Mouse (Mus musculus): ENCODE measurements at regions not wholly inside any gene's neighbourhood (a gene's known extent, or its start where the extent isn't known, plus 50 kb on each side); places are given as distances from the start of the nearest gene placed in this dataset.

DNA sequence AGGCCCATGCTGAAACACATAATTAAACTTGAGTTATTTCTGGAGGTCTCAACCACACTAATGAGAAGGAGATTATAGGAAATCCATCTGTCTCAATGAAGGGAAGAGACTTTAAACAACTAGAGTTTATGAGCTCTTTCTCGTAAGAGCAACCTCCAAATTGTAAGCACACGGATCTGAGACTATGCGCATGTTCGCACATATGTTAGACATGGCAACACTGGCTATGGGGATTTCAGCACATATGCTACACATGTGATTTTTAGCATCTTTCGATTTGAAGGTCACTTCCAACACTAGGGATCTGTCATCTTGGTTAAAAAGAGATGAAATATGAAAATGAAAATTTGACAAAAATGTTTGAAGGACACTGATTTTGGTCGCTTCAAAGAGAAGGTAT is 105.5 kb upstream of the Spaca1 start:
- TF ChIP-seq CTCF (conservative IDR thresholded peaks at IDR 0.05; ENCODE audit: low read length): no peak
- TF ChIP-seq NANOG (IDR thresholded peaks at IDR 0.05; ENCODE audit: borderline replicate concordance, low read length): no peak
- no peak for TF ChIP-seq POU5F1 (IDR thresholded peaks at IDR 0.05; ENCODE audit: borderline replicate concordance, low read length)
- H3K27me3 ChIP-seq (ENCODE audit: insufficient read depth, low read length): no peaks in the 10 kb centered on the region

DNA sequence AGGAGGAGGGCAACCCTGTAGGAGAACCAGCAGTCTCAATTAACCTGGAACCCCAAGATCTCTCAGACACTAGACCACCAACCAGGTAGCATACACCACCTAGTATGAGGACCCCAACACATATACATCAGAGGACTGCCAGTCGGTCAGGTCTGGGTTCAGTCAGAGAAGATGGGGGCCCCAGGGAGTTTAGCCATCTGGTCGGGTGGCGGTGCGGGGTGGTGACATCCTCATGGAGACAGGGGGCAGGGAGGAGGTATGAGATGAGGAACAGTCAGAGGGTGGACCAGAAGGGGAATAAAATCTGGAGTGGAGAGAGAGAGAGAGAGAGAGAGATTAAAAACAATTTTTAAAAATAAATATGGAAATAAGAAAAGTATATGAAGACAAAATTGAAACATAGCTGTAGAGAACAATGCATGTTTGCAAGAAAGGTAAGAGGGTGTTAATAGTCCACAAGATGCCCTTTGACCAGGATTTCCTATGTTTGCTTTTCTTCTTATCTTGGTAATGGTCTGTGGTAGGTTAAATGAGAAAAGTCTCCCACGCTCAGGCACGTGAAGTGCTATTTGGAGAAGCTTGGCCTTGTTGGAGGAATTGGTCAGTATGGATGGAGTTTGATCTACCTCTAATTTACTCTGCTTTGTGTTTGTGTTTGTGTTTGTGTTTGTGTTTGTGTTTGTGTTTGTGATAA is 108.0 kb upstream of the Spaca1 start:
- TF ChIP-seq POU5F1 (IDR thresholded peaks at IDR 0.05; ENCODE audit: borderline replicate concordance, low read length) (no peak), CTCF (conservative IDR thresholded peaks at IDR 0.05; ENCODE audit: low read length) (no peak), NANOG (IDR thresholded peaks at IDR 0.05; ENCODE audit: borderline replicate concordance, low read length) (no peak)
- Histone ChIP-seq H3K4me3 (replicated peaks; ENCODE audit: low read length) (no peak overlapping the region), H3K36me3 (ENCODE audit: insufficient read depth, low read length) (no peaks in the 10 kb centered on the region)

More for the DNA sequence above, 105.5 kb upstream of the Spaca1 start:
- Histone ChIP-seq H3K4me3 (replicated peaks; ENCODE audit: low read length) (no peak overlapping the region), H3K4me1 (replicated peaks; ENCODE audit: low read depth, low read length) (no peaks in the 10 kb centered on the region), H3K9me3 (ENCODE audit: low read length) (no peaks in the 10 kb centered on the region), H3K36me3 (ENCODE audit: insufficient read depth, low read length) (no peaks in the 10 kb centered on the region)

GRCm38 (mm10) chr4:34171265-34171862 is 121.4 kb upstream of the Spaca1 start:
- no peaks in the 10 kb centered on the region for H3K9me3 ChIP-seq (ENCODE audit: low read length)
- H3K4me1 ChIP-seq (replicated peaks; ENCODE audit: low read depth, low read length): no peaks in the 10 kb centered on the region
- no peaks in the 10 kb centered on the region for H3K27me3 ChIP-seq (ENCODE audit: insufficient read depth, low read length)
- TF ChIP-seq POU5F1 (IDR thresholded peaks at IDR 0.05; ENCODE audit: borderline replicate concordance, low read length): no peak
- TF ChIP-seq NANOG (IDR thresholded peaks at IDR 0.05; ENCODE audit: borderline replicate concordance, low read length): no peak
- no peak for TF ChIP-seq CTCF (conservative IDR thresholded peaks at IDR 0.05; ENCODE audit: low read length)
- H3K4me3 ChIP-seq (replicated peaks; ENCODE audit: low read length): no peak overlapping the region
- no peaks in the 10 kb centered on the region for H3K36me3 ChIP-seq (ENCODE audit: insufficient read depth, low read length)

More for the DNA sequence above, 108.0 kb upstream of the Spaca1 start:
- H3K9me3 ChIP-seq (ENCODE audit: low read length): peaks cover 4% of the 10 kb centered on the region
- no peaks in the 10 kb centered on the region for H3K4me1 ChIP-seq (replicated peaks; ENCODE audit: low read depth, low read length)
- no peaks in the 10 kb centered on the region for H3K27me3 ChIP-seq (ENCODE audit: insufficient read depth, low read length)

GRCm38 (mm10) chr4:34172000-34172399 is 122.0 kb upstream of the Spaca1 start:
- H3K4me1 ChIP-seq (replicated peaks; ENCODE audit: low read depth, low read length): no peaks in the 10 kb centered on the region
- H3K4me3 ChIP-seq (replicated peaks; ENCODE audit: low read length): no peak overlapping the region
- H3K36me3 ChIP-seq (ENCODE audit: insufficient read depth, low read length): no peaks in the 10 kb centered on the region
- TF ChIP-seq CTCF (conservative IDR thresholded peaks at IDR 0.05; ENCODE audit: low read length): no peak
- TF ChIP-seq NANOG (IDR thresholded peaks at IDR 0.05; ENCODE audit: borderline replicate concordance, low read length): no peak
- TF ChIP-seq POU5F1 (IDR thresholded peaks at IDR 0.05; ENCODE audit: borderline replicate concordance, low read length): no peak
- H3K27me3 ChIP-seq (ENCODE audit: insufficient read depth, low read length): no peaks in the 10 kb centered on the region
- H3K9me3 ChIP-seq (ENCODE audit: low read length): no peaks in the 10 kb centered on the region

DNA sequence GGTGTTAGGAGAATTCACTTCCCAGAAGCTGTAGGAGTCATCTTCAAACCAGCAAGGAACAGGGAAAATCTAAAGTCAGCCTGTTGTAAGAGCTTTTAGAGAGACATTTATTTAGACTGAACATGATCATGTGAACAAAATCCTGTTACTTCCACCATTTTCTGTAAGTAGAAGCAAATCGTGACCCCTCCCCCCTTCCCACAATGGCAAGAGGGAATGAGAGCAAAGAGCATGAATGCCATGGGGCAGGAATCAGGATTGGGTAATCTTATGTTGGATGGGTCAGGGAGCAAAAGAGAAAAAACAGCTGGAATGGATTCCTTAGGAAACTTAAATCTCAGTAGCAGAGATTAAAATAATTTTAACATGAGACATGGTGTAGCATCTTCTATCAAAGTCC is 127.4 kb upstream of the Spaca1 start:
- Histone ChIP-seq H3K4me1 (replicated peaks; ENCODE audit: low read depth, low read length) (no peaks in the 10 kb centered on the region), H3K9me3 (ENCODE audit: low read length) (no peaks in the 10 kb centered on the region), H3K27me3 (ENCODE audit: insufficient read depth, low read length) (no peaks in the 10 kb centered on the region), H3K36me3 (ENCODE audit: insufficient read depth, low read length) (no peaks in the 10 kb centered on the region), H3K4me3 (replicated peaks; ENCODE audit: low read length) (no peak overlapping the region)
- TF ChIP-seq NANOG (IDR thresholded peaks at IDR 0.05; ENCODE audit: borderline replicate concordance, low read length) (no peak), POU5F1 (IDR thresholded peaks at IDR 0.05; ENCODE audit: borderline replicate concordance, low read length) (no peak), CTCF (conservative IDR thresholded peaks at IDR 0.05; ENCODE audit: low read length) (no peak)

GRCm38 (mm10) chr4:34186522-34186921 is 136.5 kb upstream of the Spaca1 start:
- H3K4me1 ChIP-seq (replicated peaks; ENCODE audit: low read depth, low read length): no peaks in the 10 kb centered on the region
- TF ChIP-seq POU5F1 (IDR thresholded peaks at IDR 0.05; ENCODE audit: borderline replicate concordance, low read length): no peak
- H3K36me3 ChIP-seq (ENCODE audit: insufficient read depth, low read length): no peaks in the 10 kb centered on the region
- no peaks in the 10 kb centered on the region for H3K27me3 ChIP-seq (ENCODE audit: insufficient read depth, low read length)
- H3K9me3 ChIP-seq (ENCODE audit: low read length): peaks cover 29% of the 10 kb centered on the region
- no peak overlapping the region for H3K4me3 ChIP-seq (replicated peaks; ENCODE audit: low read length)

DNA sequence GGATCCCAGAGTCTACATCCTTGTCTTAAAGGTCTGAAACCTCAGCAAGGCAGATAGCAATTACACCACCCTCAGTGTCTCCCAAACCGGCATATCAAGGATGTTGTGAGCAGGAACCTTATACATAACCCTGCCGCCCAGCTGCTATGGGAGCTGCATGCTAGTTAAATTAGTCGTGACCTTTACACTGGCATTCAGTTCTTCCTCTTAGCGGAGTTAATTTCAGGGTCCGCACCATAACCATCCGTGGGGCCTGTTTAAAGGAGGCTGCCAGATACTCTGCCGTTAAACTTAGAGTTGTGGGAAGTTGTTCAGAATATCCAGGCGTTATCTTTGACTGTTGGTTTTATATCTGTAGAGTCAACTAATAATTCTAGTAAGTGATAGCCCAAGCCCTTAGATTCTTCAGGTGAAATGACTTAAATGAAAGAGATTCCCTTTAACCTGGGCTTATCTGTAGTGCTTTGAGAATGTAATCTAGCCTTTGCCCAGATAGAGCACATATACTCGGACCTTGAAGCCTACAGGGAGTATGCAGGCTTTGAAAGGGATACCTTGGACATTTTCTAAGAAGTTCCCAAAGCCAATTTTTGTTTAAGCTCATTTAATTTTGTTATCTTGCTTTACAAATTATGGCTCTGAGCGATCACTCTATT is 153.3 kb upstream of the Spaca1 start:
- H3K4me1 ChIP-seq (replicated peaks; ENCODE audit: low read depth, low read length): no peaks in the 10 kb centered on the region
- no peaks in the 10 kb centered on the region for H3K27me3 ChIP-seq (ENCODE audit: insufficient read depth, low read length)
- peaks cover 15% of the 10 kb centered on the region for H3K9me3 ChIP-seq (ENCODE audit: low read length)
- TF ChIP-seq POU5F1 (IDR thresholded peaks at IDR 0.05; ENCODE audit: borderline replicate concordance, low read length) (no peak), CTCF (conservative IDR thresholded peaks at IDR 0.05; ENCODE audit: low read length) (no peak), NANOG (IDR thresholded peaks at IDR 0.05; ENCODE audit: borderline replicate concordance, low read length) (no peak)
- H3K4me3 ChIP-seq (replicated peaks; ENCODE audit: low read length): no peak overlapping the region
- no peaks in the 10 kb centered on the region for H3K36me3 ChIP-seq (ENCODE audit: insufficient read depth, low read length)

DNA sequence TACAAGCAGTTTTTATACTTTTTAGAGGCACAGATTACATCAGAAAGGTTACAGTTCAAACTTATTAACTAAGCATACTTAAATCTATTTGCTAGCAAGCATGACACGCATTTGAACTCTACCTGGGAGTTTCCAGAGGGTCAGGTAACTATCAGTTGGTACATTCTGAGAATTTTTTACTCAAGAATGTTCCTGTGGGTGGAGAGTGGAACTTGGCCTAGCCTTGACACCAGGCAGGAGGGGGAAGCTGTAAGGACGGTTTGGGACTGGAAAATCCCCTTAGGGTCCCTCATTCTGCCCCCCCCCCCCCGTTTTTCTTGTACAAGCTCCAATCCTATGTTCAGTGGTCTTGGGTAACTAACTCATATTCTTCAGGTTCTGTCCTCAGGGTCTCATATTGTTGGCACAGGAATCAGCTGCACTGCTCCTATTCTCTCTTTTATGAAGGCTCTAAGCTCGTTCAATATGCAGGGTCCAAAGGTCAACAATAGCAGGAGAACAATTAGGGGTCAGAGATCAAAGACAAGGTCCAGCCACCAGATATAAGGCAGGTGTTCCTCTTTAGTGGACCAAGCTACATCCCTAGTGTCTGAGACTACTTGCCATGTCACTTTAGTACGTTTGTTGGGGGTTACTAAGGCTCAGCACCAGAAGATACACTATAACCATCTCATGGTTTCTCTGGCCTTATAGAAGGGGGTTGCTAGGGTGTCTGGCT is 159.3 kb upstream of the Spaca1 start:
- Histone ChIP-seq H3K27me3 (ENCODE audit: insufficient read depth, low read length) (no peaks in the 10 kb centered on the region), H3K4me3 (replicated peaks; ENCODE audit: low read length) (no peak overlapping the region), H3K4me1 (replicated peaks; ENCODE audit: low read depth, low read length) (no peaks in the 10 kb centered on the region), H3K36me3 (ENCODE audit: insufficient read depth, low read length) (no peaks in the 10 kb centered on the region), H3K9me3 (ENCODE audit: low read length) (peaks cover 13% of the 10 kb centered on the region)
- TF ChIP-seq POU5F1 (IDR thresholded peaks at IDR 0.05; ENCODE audit: borderline replicate concordance, low read length): no peak
- no peak for TF ChIP-seq NANOG (IDR thresholded peaks at IDR 0.05; ENCODE audit: borderline replicate concordance, low read length)
- TF ChIP-seq CTCF (conservative IDR thresholded peaks at IDR 0.05; ENCODE audit: low read length): no peak
